Mouse (Mus musculus): ENCODE measurements around the gene Ncoa1.

GRCm38 (mm10) chr12:4285186-4285585 is 191.8 kb downstream of the Ncoa1 start:
- TF ChIP-seq USF1 (IDR thresholded peaks at IDR 0.05; ENCODE audit: low read depth, low read length) = no peak
- TF ChIP-seq POLR2A (IDR thresholded peaks at IDR 0.05; ENCODE audit: control insufficient read depth in 1 of 2, insufficient read depth in 1 of 2, low read depth in 1 of 2, low read length in 2 of 2, poor library complexity in 1 of 2) = no peak
- TF ChIP-seq CTCF (IDR thresholded peaks at IDR 0.05 in 2 of 3, conservative IDR thresholded peaks at IDR 0.05 in 1 of 3; ENCODE audit: control insufficient read depth in 1 of 3, insufficient read depth in 1 of 3, low read depth in 2 of 3, low read length in 3 of 3, poor library complexity in 1 of 3, severe bottlenecking in 1 of 3) = no peak
- TF ChIP-seq CHD1 (IDR thresholded peaks at IDR 0.05; ENCODE audit: low read depth, low read length) = no peak
- no peak for TF ChIP-seq MAX (IDR thresholded peaks at IDR 0.05; ENCODE audit: low read length)
- no peak for TF ChIP-seq ZMIZ1 (IDR thresholded peaks at IDR 0.05; ENCODE audit: low read depth, low read length)
- no peak for TF ChIP-seq MAZ (IDR thresholded peaks at IDR 0.05; ENCODE audit: low read depth, low read length)
- no peak for TF ChIP-seq JUND (IDR thresholded peaks at IDR 0.05; ENCODE audit: low read depth, low read length)
- TF ChIP-seq ELF1 (IDR thresholded peaks at IDR 0.05; ENCODE audit: low read depth, low read length) = no peak
- TF ChIP-seq POLR2AphosphoS2 (IDR thresholded peaks at IDR 0.05; ENCODE audit: low read length) = no peak
- no peak for TF ChIP-seq USF2 (IDR thresholded peaks at IDR 0.05; ENCODE audit: borderline replicate concordance in 1 of 2, insufficient read depth in 1 of 2, low read depth in 1 of 2, low read length in 2 of 2)
- no peak for TF ChIP-seq ZKSCAN1 (IDR thresholded peaks at IDR 0.05; ENCODE audit: low read depth, low read length)

Measured in MEL (cell line).